ENCODE assay signal across 23 mouse cellular contexts in the genomic region with DNA sequence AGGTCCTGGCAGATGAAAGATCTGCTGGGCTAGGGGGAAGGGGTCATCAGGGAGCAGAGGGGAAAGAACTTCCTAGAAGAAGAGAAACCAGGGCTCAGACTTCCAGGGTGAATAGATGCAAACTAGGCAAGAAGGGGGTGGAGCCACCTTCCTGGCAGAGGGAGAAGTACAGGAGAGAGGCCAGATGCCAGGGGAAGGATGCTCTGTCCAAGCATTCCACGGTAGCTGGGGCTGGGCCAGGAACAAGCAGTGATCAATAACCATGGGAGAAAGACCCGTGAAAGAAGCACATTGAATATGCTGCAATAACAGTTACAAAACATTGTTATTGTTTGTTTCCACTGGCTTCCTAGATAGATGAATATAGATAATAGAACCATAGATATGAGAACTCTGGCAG.
DNase-seq lines count a peak whose midpoint lies in the region; ATAC-seq lines count a peak whose summit lies in the region.
"Had no signal": no experiment of that assay in that cellular context is flagged by ENCODE, and none has a peak within 500 bp of the region (broad histone marks: within the 10 kb centered on the region; RNA-seq: fewer than 3 reads in every experiment).

No protein-coding gene starts in this region.

- peak; percentile 86 to 90 for DNase-seq in cerebellum, postnatal 10 days
- DNase-seq in cerebellum, adult 9-10 months, result no peak
- no peak for DNase-seq in hindbrain, embryonic 14.5 days (ENCODE audit: low spot score)
- no peak for DNase-seq in hindbrain, embryonic 10.5 days (ENCODE audit: low spot score)
- DNase-seq in left cerebral cortex, postnatal 4 days, result peak; percentile 62
- DNase-seq in left cerebral cortex, postnatal 25 days (ENCODE audit: low spot score in 2 of 2), result no peak
- peak; percentile 46 for DNase-seq in testis, postnatal 10 days (ENCODE audit: low spot score)
- no peak for DNase-seq in testis, postnatal 14 days (ENCODE audit: low spot score)
- DNase-seq: adrenal gland, adult 8-10 months; cerebellum, postnatal 36 days; heart, adult 2 months; heart, postnatal 4 days; kidney, adult 11 months; liver; lung, adult 2 months; right cerebral cortex, adult 18-20 months; thymus, adult 18-20 months; thymus, postnatal 4 days had no signal

- ATAC-seq in hindbrain, embryonic 14.5 days (ENCODE audit: low FRiP score), result 0 out of 2 replicates have a peak, but pooled peaks have one; percentile 42
- ATAC-seq: Patski had no signal

- 46% methylated on average over 2 of the region's 2 CpGs for WGBS in hindbrain, embryonic 14.5 days
- 61% methylated on average over 2 of the region's 2 CpGs for WGBS in hindbrain, embryonic 10.5 days

- H3K4me3 ChIP-seq in hindbrain, embryonic 14.5 days (replicated peaks; ENCODE audit: low read length), result no peak overlapping the region
- H3K4me3 ChIP-seq in hindbrain, embryonic 10.5 days, result no peak overlapping the region
- H3K4me3 ChIP-seq: heart, adult 2 months; heart, embryonic 15.5 days; midbrain, embryonic 10.5 days; neural tube, embryonic 13.5 days had no signal

- no peak overlapping the region for H3K9ac ChIP-seq in hindbrain, embryonic 14.5 days
- H3K9ac ChIP-seq: heart, embryonic 15.5 days; neural tube, embryonic 13.5 days had no signal

- no peaks in the 10 kb centered on the region for H3K4me1 ChIP-seq in hindbrain, embryonic 14.5 days (replicated peaks; ENCODE audit: control insufficient read depth, insufficient read depth, low read length)
- H3K4me1 ChIP-seq in hindbrain, embryonic 10.5 days (replicated peaks), result 0 out of 2 replicates have a peak, but pooled peaks cover 2% of the 10 kb centered on the region
- H3K4me1 ChIP-seq: heart, embryonic 15.5 days; midbrain, embryonic 10.5 days; neural tube, embryonic 13.5 days had no signal

- no peaks in the 10 kb centered on the region for H3K9me3 ChIP-seq in hindbrain, embryonic 14.5 days (ENCODE audit: control insufficient read depth, low read length)
- H3K9me3 ChIP-seq in hindbrain, embryonic 10.5 days, result no peaks in the 10 kb centered on the region
- H3K9me3 ChIP-seq: heart, embryonic 15.5 days; midbrain, embryonic 10.5 days; neural tube, embryonic 13.5 days had no signal

- no peaks in the 10 kb centered on the region for H3K27me3 ChIP-seq in hindbrain, embryonic 14.5 days (ENCODE audit: control insufficient read depth, insufficient read depth, low read length)
- no peaks in the 10 kb centered on the region for H3K27me3 ChIP-seq in hindbrain, embryonic 10.5 days (ENCODE audit: insufficient read depth, poor library complexity, severe bottlenecking)
- H3K27me3 ChIP-seq: heart, embryonic 15.5 days; neural tube, embryonic 13.5 days; Patski had no signal

- H3K4me2 ChIP-seq in hindbrain, embryonic 14.5 days (replicated peaks), result no peak overlapping the region
- H3K4me2 ChIP-seq: heart, embryonic 15.5 days; neural tube, embryonic 13.5 days had no signal

- intact Hi-C loops in left cerebral cortex, postnatal 4 days (cut with DNase I), result loop anchor here (10.0 kb wide), 1 partner anchor 287 kb away; no protein-coding TSS in a partner anchor
- intact Hi-C loops in left cerebral cortex, postnatal 25 days (cut with DNase I), result loop anchor here (10.0 kb wide), 1 partner anchor 1597 kb away; no protein-coding TSS in a partner anchor

- no peaks in the 10 kb centered on the region for H3K36me3 ChIP-seq in hindbrain, embryonic 14.5 days (replicated peaks; ENCODE audit: control insufficient read depth, insufficient read depth)
- no peaks in the 10 kb centered on the region for H3K36me3 ChIP-seq in hindbrain, embryonic 10.5 days
- H3K36me3 ChIP-seq: heart, embryonic 15.5 days; midbrain, embryonic 10.5 days; neural tube, embryonic 13.5 days had no signal

- H3K27ac ChIP-seq in hindbrain, embryonic 14.5 days, result no peak overlapping the region
- H3K27ac ChIP-seq in hindbrain, embryonic 10.5 days, result no peak overlapping the region
- H3K27ac ChIP-seq: heart, adult 2 months; heart, embryonic 15.5 days; macrophage; midbrain, embryonic 10.5 days; neural tube, embryonic 13.5 days had no signal

Comparison
In these comparisons a context has a peak if more than half of its experiments do, and no peak if none do; other contexts are left out.
1. DNase-seq: peak in cerebellum, postnatal 10 days (2 of 2), left cerebral cortex, postnatal 4 days (single experiment) and testis, postnatal 10 days (single experiment); none in cerebellum, adult 9-10 months (single experiment), hindbrain, embryonic 14.5 days (single experiment), hindbrain, embryonic 10.5 days (single experiment), left cerebral cortex, postnatal 25 days (0 of 2) and testis, postnatal 14 days (single experiment).